Mouse (Mus musculus): ENCODE measurements around the gene Prkcd. TPM values are rescaled to one million over a fixed set of nuclear protein-coding genes. Genes with fewer than 3 reads are reported as not detected.
A peak's percentile ranks its signal among the peaks of the same experiment; 100 is the strongest.

Prkcd gene
- polyA plus RNA-seq, 2 experiments from 2014 or later: 29.4 to 30.1 TPM

DNA sequence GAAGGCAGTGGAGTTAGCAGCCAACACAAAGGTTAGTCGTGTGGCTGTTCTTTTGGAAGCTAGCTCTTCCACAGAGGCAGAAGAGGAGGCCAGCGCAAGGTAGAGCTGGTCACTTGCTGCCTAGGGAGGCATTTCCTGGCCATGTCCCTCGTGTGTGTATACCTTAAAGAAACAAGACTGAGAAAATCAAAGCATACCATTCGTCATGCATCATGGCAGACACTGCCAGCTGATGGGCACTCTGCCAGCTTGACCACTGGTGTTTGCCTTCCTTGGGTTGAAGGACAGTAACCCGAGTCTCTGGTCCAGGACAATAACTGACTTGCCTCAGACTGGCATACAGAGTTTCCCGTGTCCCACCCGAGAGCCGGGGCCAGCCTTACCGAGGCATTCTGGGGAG, 55.7 kb downstream of the Prkcd start:
- no peak for ATAC-seq

DNA sequence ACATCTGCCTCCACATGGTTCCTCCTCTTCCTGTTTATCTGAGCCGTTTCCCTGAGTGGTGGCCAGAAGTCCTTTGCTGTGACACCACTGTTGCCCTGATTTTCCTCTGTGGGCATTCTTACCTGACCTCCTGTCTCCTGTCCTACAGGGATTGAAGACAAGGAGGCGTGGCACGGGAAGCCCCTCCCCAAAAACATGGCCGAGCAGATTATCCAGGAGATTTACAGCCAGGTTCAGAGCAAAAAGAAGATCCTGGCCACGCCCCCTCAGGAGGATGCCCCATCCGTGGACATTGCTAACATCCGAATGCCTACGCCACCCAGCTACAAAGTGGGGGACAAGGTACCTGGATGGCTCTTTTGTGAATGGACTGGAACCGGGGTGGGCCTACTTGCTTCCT, 58.0 kb downstream of the Prkcd start:
- ATAC-seq: no peak

DNA sequence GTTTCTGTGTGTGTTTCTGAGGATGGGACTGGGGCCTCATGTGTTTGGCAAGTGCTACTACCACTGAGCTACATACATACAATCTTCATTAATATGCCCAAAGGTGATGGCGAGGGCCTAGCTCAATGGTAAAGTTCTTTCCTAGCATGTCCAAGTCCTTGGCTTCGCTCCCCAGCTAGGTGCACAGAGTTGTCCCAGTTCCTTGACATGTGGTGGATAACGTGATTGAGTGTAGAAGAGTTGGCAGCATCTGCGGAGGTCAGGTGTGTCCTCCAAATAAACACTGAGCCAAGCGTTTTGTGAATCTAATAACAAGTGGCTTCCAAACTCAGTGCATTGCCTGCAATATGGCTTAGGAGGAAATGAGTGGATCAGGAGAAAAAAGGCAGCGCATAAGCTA, 59.7 kb downstream of the Prkcd start:
- ATAC-seq: no peak

DNA sequence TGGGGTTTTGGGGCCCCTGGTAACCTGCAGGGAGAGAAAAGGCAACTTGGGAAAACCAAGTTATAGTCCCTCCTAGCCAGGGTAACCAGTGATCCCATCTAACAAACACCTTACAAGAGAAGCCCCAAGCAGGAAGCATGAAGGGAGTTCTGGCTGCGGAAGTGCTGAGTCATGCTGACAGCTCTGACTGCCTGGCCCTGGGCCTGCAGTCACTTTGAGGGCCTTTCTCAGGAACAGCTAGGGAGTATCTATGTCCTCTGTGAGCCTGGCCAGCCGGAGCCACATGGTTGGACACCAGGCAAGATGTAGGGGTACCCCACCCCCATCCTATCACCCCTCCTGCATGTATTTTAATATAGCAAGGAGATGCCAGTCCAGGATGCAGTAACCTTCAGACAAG, 61.6 kb downstream of the Prkcd start:
- ATAC-seq: no peak

DNA sequence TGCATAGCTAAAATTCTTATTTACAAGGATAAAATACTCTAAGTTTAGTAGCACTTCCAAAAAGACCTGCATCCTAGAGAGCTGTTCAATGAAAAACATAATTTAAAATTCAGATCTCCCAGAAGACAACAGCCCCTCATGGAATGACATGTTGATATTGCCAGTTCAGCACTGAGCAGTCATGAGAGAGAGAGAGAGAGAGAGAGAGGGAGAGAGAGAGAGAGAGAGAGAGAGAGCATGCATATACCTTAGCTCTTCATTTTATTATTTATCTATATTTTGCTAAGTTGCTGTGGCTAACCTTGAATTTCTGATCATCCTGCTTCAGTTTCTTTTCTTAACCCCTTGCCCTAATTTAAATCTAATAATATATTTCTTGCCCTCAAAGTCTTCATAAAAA, 63.7 kb downstream of the Prkcd start:
- ATAC-seq: no peak

DNA sequence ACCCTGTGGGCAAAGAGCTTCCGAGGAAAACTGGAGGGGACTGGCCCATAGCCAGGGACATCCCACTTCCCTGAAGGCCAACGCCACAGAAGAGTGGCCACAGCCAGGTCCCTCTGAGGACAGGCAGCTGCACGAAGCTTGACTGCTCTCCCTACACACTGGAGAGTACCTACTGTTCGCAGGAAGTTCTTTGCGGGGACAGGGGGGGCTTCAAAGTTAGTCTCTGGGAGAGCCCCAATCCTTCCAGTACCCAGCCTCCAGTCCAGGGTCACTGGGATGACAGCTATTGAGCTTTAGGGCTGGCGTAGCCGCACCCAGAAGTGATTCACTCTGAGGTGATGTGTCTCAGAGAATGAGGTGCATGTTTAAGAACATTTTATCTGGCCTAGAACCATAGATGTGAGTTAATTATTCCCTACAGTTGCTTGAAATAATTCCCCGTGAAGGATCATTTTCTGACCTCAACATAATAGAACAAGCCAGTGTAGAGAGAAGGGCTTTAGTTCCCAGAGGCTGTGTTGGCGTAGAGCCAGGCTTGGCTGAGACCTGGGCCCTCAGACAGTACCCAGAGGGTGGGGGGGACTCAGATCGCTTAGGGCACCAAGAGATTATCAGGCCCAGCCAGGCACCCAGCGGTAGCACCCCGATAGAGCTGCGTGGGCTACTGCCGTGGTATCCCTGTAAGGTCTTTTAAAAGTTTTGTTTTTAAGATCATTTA, 64.4 kb downstream of the Prkcd start:
- no peak for ATAC-seq

DNA sequence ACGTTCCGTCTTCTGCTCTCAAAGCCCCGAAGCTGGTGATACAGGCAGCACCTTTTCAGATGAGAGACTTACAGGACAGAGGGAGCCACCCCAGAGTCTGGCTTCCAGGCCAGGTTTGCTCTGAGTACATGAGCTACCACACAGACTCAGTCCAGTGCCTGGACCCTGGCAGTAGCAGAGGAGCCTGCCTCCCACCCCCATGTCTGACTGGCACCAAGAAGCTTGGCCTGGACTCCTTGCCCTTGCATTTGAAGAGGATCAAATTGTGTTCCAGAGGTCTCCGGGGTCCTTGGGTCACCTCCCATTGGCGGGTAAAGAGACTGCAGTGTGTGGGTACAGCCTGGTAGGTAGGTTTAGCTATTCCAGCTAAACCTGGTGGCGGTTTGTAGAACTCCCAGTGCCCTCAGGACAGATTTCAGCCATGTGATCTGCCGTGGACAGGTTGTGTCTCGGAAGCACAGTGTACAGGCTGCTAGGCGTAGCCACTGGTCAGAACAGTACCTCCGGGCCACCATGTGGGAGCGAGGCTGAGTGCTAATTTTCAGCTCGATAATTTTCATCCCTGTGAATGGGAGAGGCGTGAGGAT, 65.1 kb downstream of the Prkcd start:
- ATAC-seq: no peak

DNA sequence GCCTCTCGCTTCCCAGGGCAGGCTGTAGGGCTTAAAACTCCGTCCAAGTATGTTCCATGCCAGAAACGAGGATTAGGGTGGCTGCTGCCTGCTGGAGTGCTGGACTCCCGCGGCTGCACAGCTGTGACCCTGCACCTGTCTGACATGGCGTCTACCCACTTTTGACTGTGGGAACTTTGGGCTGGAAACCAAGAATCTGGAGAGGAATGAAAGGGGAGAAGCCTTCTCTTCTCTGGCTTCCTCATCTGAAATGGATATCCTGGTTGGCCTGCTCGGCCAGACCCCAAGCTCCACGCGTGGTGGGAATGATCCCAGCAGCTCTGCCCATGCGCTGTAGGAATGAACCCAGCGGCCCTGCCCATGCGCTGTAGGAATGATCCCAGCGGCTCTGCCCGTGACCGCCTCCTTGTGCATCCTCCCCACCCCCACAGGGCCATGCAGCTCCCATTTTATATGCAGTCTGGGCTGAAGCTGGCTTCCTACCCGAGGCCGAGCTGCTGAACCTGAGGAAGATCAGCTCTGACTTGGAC, 66.6 kb downstream of the Prkcd start:
- ATAC-seq: no peak

DNA sequence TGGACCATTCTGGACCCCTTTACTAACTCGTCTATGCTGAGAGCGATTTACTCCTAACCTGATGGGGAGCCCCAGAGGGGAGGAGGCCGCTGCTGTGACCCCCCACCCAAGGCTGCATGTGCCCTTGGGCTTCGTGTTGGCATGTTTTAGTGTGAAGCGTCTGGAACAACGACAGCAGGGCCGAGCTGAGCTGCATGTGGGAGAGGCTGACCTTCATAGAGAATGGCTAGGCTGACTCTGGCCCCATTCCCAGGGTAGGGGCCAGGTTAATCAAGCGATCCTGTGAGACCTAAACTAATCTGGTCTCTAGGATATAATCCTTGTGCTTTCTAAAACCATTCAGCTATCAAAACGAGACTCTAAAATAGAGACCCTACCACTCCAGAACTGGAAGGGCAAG, 68.3 kb downstream of the Prkcd start:
- no peak for ATAC-seq

DNA sequence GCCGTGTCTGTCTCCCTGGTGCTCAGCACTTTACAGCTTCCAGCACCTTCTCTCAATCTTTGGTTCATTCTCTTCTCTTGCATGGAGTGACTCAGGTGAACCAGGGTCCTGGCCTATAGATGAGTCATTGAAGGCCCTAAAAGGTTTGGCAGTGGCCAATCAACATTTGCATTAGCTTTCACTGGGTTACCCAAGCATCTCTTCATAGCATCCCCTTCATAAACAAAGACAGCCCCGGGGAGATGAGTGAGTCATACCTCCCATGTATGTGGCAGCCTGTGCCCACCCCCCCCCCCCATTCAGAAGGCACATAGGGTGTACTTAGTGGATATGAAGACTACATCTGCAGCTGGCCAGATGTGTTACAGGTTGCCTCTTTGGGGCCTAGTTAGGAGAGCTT, 69.4 kb downstream of the Prkcd start:
- ATAC-seq: no peak

DNA sequence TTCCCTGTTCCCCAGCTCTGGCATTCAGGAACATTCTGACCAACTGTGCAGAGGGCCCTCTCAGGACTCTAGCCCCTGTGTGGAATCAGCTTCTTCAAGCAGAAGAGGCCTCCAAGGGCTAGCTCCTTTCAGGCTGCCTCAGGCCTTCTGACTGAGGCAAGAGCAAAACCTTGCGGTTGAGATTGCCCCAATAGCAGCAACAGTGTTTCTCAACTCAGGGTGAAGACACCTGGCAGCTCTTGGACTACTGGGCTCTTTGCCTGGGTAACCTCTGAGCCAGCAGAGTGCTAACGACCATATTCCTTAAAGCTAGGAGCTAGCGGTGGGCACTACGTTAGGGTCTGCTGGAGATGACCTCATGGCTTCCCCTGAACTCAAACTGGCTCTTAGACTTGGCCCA, 72.8 kb downstream of the Prkcd start:
- no peak for ATAC-seq

DNA sequence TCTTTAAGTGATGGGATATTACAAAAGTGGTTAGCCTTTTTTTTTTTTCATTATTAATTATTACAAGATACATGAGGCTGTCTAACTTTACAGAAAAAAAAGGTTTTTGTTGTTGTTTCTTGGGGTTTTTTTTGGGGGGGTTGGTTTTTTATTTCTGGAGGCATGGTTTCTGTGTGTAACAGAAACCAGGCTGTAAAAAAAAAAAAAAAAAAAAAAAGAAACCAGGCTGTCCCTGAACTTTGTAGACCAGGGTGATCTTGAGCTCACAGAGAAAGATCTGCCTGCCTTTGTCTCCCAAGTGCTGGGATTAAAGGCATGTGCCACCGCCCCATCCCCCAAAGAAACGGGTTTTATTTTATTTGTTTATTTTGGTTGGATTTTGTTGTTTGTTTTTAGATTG, 74.0 kb downstream of the Prkcd start:
- no peak for ATAC-seq

DNA sequence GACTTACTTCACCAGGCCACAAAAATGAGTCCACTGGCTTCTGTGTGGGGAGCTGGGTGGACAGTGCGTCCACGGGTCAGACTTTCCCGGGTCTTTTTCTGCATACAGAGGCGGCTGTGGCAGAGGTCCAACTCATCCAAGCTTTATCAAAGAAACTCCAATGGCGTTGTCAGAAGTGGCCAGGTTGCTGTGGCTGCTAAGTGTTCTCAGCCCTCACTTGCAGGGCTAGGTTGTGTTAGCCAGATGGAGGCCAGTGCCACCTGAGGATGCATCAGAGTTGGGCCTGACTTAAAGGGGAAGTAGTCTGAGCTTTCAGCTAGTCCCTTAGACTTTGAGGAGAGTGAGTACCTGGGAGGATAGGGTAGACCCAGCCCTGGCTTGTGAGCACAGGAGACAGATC, 74.5 kb downstream of the Prkcd start:
- no peak for ATAC-seq

DNA sequence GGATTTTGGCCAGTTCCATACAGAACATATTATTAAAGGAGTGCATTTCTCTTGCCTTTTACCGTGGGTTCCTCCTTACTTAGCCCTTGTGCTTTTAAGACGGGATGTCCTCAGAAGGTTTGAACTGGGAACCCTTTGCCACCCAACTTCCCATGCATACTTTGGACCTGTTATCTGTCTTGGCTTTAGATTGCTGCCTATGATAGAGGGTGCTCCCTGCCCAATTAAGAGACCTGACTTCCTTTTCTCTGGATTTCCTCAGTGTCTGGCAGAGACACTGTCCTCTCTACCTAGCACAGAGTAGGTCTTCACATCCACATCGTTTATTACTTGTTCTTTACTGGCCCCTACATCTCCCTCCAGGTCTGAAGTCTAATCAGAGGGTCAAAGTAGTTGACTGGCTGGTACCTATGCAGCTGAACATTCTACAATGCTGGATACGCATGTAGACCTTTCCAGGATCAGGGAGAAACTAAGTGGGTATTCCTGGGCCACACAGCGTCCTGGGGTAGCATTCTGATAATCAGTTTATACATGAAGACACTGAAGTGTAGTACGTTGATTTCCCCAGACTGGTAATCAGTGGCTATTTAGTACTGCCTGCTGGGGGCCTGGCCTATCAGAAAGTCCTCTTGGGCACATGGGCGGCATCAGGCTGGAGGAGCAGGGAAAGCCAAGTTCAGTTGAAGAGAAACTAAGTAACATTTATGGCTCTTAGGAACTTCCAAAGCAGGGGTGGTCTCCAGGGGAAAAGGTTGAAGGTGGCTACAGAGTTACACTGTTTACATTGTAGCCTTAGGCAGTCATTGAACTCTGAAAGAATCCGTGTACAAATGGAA, 75.6 kb downstream of the Prkcd start:
- ATAC-seq: no peak

DNA sequence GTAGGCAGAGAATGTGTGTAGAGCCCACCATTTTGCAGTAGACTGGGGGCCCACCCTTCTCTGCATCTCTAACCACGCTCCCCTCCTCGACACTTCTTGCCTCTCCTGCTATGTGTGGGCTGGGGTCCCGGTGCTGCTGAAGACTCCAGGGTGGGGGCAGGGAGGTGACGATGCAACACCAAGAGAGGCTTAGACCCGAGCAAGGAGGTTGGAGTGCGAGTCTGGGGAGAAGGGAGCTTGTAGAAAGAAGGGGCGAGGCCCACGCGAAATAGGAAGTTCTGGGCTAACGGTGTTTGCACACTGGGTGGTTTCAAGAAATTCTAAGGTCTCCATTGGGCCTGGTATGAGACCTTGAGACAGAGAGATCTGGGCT, 76.2 kb downstream of the Prkcd start:
- no peak for ATAC-seq

DNA sequence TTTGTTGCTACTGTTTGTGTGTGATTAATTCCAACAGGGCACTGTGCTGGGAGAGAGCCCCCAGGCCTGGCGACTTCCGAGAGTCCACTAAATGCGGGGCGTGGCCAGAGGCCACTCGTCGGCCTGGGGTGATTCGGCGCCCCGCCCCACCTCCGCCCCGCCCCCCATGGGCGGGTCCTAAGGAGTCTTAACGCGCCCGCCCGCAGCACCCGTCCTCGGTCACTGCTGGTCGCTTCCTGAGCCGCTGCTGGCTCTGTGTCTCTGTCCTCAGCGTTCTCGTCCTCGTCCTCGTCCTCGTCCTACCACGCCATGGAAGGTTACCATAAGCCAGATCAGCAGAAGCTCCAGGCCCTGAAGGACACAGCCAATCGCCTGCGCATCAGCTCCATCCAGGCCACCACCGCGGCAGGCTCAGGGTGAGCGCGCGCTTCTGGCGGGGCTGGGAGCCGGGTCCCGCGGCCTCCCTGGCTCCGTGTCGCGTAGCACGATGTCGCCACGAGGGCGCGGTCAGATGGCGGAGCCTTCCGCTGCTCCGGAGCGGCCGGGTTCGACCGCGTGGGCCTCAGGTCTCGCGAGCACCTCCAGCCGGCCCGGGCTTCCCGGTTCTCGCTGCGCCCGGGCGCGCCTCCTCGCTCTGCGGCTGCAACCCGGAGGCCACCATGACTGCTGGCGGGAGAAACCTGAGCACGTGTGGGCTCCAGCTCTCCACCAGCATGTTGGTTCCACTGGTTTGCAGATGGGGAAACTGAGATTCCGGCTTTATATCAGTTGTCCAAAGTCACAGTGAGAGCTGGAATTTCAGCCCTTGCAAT, 76.8 kb downstream of the Prkcd start:
- peak; percentile 86 for ATAC-seq

DNA sequence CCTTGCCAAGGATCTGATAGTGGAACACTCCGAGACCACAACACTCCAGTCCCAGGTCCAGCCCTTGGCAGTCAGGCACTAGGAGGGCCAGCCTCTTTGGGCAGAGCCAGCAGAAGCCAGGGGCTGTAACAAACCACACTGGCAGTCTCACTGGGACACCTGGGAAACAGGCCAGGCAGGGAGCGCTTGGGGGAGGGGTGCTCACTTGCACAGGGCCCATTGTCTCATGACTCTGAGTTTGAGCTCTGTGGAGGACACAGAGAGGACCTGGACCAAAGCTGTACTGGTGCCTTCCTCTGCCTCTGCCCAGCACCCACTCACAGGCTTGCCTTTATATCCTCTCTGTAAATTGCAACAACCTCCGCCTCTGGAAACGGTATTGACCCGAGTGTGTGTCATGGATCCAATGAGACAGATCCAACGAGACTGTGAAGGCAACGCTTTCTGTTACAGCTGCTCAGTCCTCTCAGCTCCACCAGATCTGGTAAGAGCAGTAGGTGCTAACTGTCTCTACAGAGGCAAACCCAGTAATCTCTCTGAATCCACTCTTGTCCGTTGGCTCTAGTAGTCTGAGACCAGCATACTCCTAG, 77.8 kb downstream of the Prkcd start, which contains the start of gene Tkt:
Gene Tkt, plus strand, starts transcription at position 229 of the 590 bp plus-strand sequence.
- ATAC-seq: no peak

Other genes starting within 250 kb of the Prkcd start
- gene Dcp1a, start 146.7 kb downstream of the Prkcd start, polyA plus RNA-seq (2017; shearing (Covaris generic)): 10 to 100 TPM; 30.7 to 32.5 TPM
- 1 to 10 TPM; 1.6 to 2.2 TPM for gene Cacna1d, start 134.8 kb downstream of the Prkcd start, polyA plus RNA-seq (2017; shearing (Covaris generic))
- gene Tkt, start 77.9 kb downstream of the Prkcd start, polyA plus RNA-seq (2017; shearing (Covaris generic)): 100 to 1,000 TPM; 180 to 266 TPM
- gene Rft1, start 28.1 kb upstream of the Prkcd start, polyA plus RNA-seq (2017; shearing (Covaris generic)): 10 to 100 TPM; 12.9 to 13.1 TPM
- gene Sfmbt1, start 88.6 kb upstream of the Prkcd start, polyA plus RNA-seq (2017; shearing (Covaris generic)): 1 to 10 TPM; 6.8 to 8.3 TPM
- gene Tmem110, start 199.4 kb upstream of the Prkcd start, polyA plus RNA-seq (2017; shearing (Covaris generic)): 1 to 10 TPM; 4.9 to 5.7 TPM

All from activated CD4-positive, CD25-positive, alpha-beta regulatory T cell, adult 4 months (primary cell).